Mouse (Mus musculus) hematopoietic stem cell, adult 5-6 weeks (primary cell): ENCODE data around the gene Ccdc38. TPM values are rescaled to one million over a fixed set of nuclear protein-coding genes. Genes with fewer than 3 reads are reported as not detected.

Experiments used
- total RNA-seq: library from RNA; stranded (forward); fragments of 172-1452, 232-1000 nt; gene quantifications from 2 replicates; pipeline ENCODE4 v1.2.3, GENCODE M21; 2017

Gene Ccdc38
- total RNA-seq, 1 experiment from 2014 or later = not detected

Other genes with a start within 250 kb of the Ccdc38 start
- gene Elk3, start 229.5 kb upstream of the Ccdc38 start, total RNA-seq = 40.1 and 46.4 TPM in 2 replicates
- gene Lta4h, start 87.2 kb upstream of the Ccdc38 start, total RNA-seq = 206 and 249 TPM in 2 replicates
- gene Hal, start 51.9 kb upstream of the Ccdc38 start, total RNA-seq = 0.88 TPM in 1 of 2 replicates, not detected in the other
- 0.13 TPM in 1 of 2 replicates, not detected in the other for gene Amdhd1, start 599 bp upstream of the Ccdc38 start, total RNA-seq
- 124 and 287 TPM in 2 replicates for gene Snrpf, start 49.1 kb downstream of the Ccdc38 start, total RNA-seq
- gene Ntn4, start 100.0 kb downstream of the Ccdc38 start, total RNA-seq = 0.19 and 1.5 TPM in 2 replicates